Mouse (Mus musculus) kidney, embryonic 16.5 days (tissue): ENCODE measurements around the gene Reln. TPM values are rescaled to one million over a fixed set of nuclear protein-coding genes. Genes with fewer than 3 reads are reported as not detected.

ENCODE experiments used
- ATAC-seq: fragments of 200-750 bp; cut with Nextera tagmentation; 2 replicates; pipeline ENCODE4 v1.8.0; 2017; ENCODE audit warnings: moderate TSS enrichment; ENCODE audit not compliant: low FRiP score, low TSS enrichment
- H3K27ac ChIP-seq: fragments of 300-500 bp; sonication (generic); 2 replicates; pipeline ENCODE4 v1.5.1; 2014; ENCODE audit warnings: low read length
- H3K27me3 ChIP-seq: fragments of 300-500 bp; sonication (generic); 2 replicates; pipeline ENCODE4 v1.6.1; 2014; ENCODE audit warnings: low read length, control low read depth, mixed read lengths; ENCODE audit not compliant: insufficient read depth
- H3K36me3 ChIP-seq: fragments of 300-500 bp; sonication (generic); 2 replicates; pipeline ENCODE4 v1.6.1; 2014; ENCODE audit warnings: low read length, control low read depth, mixed read lengths; ENCODE audit not compliant: insufficient read depth
- H3K4me1 ChIP-seq: fragments of 300-500 bp; sonication (generic); 2 replicates; pipeline ENCODE4 v1.6.1; 2014; ENCODE audit warnings: low read length, control low read depth, mixed read lengths; ENCODE audit not compliant: insufficient read depth
- H3K4me2 ChIP-seq: fragments of 300-500 bp; sonication (generic); replicated peaks from 2 replicates; pipeline ENCODE4 v1.6.1; 2014; ENCODE audit warnings: low read depth, low read length
- H3K4me3 ChIP-seq: fragments of 300-500 bp; sonication (generic); 2 replicates; pipeline ENCODE4 v1.5.1; 2014; ENCODE audit warnings: mild to moderate bottlenecking, low read length
- H3K9ac ChIP-seq: fragments of 300-500 bp; sonication (generic); replicated peaks from 2 replicates; pipeline ENCODE4 v1.6.1; 2014; ENCODE audit warnings: low read length
- H3K9me3 ChIP-seq: fragments of 300-500 bp; sonication (generic); 2 replicates; pipeline ENCODE4 v1.6.1; 2016; ENCODE audit warnings: low read length, control low read depth
- WGBS: fragments of 180-500 bp; shearing (Covaris S2); extraction: QIAGEN DNeasy Blood & Tissue Kit; methylation state at CpG from one replicate; pipeline ENCODE4 v1.1.7; 2014; 5-methylcytosine and 5-hydroxymethylcytosine counted together
- polyA plus RNA-seq: library from polyadenylated mRNA; unstranded; fragments of >200 nt; fragmentation: Nextera tagmentation; extraction: Ambion mirVana; gene quantifications from 2 replicates; pipeline ENCODE4 v1.2.1, GENCODE M21; 2015

Reln gene
- polyA plus RNA-seq, 1 experiment from 2014 or later: 15.9 TPM

- Histone ChIP-seq H3K9me3 (no peaks in the 10 kb centered on the region), H3K27ac (no peak overlapping the region), H3K36me3 (no peaks in the 10 kb centered on the region), H3K4me1 (no peaks in the 10 kb centered on the region), H3K4me3 (no peak overlapping the region), H3K9ac (no peak overlapping the region), H3K27me3 (no peaks in the 10 kb centered on the region), H3K4me2 (no peak overlapping the region)
- ATAC-seq: no peak
- 84% methylated on average over 4 of the region's 4 CpGs for WGBS
Measured at GRCm38 (mm10) chr5:22285396-22285795, 59.1 kb downstream of the Reln start.

DNA sequence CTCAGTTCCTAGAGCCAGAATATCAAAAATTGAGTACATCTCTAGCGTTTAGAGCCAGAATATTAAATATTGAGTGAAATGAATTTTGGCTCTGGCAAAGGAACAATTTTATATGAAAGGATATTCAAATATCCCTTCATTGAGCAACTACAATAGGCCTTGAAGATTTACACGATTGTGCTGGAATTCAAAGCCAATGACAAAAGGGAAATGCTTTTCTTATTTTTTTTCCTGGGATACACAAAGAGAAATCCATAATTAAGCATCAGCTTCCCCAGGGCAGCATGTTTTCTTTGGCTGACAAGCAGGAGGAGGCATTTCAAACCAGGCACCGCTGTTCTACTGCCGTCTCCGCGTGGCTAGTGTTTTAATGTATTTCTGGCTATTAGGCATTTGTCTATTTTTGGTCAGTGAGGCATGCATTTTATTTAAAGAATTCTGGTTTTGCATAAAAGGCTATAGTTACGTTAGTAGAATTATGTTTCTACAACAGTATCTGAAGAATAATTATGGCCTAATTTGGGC lies 62.3 kb downstream of the Reln start:
- H3K4me2 ChIP-seq: no peak overlapping the region
- no peaks in the 10 kb centered on the region for H3K4me1 ChIP-seq
- no peak overlapping the region for H3K4me3 ChIP-seq
- no peaks in the 10 kb centered on the region for H3K36me3 ChIP-seq
- peaks cover 4% of the 10 kb centered on the region; the same call in 1 of the 2 replicates for H3K9me3 ChIP-seq
- H3K27ac ChIP-seq: no peak overlapping the region
- H3K9ac ChIP-seq: no peak overlapping the region
- no peak for ATAC-seq
- WGBS: 63% methylated on average over 7 of the region's 7 CpGs
- no peaks in the 10 kb centered on the region for H3K27me3 ChIP-seq

GRCm38 (mm10) chr5:22280534-22281164 lies 63.9 kb downstream of the Reln start:
- WGBS: 56% methylated on average over 2 of the region's 2 CpGs
- Histone ChIP-seq H3K36me3 (no peaks in the 10 kb centered on the region), H3K4me3 (no peak overlapping the region), H3K27me3 (no peaks in the 10 kb centered on the region), H3K27ac (no peak overlapping the region), H3K4me1 (no peaks in the 10 kb centered on the region), H3K9ac (no peak overlapping the region), H3K4me2 (no peak overlapping the region), H3K9me3 (peaks cover 4% of the 10 kb centered on the region; the same call in 1 of the 2 replicates)
- 0 out of 2 replicates have a peak, but pooled peaks have one; percentile 42 for ATAC-seq

DNA sequence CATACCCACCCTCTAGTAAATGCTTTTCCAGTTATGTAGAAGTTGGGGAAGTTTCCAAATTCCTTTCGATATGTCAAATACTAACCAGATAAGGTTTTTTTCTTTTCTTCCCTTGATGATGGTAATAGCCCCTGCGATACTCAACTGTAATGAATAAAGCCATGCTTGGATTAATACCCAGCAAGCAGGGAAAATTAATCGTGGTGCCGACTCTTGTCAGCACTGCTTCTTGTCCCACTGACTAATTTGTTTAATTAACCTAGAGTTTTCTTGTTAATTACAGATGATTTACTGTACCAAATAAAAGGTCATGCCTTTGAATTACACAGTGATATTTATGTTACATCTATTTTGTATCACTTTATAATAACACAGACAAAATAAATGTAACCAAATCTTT lies 65.3 kb downstream of the Reln start:
- 87% methylated on average over 4 of the region's 4 CpGs for WGBS
- Histone ChIP-seq H3K27me3 (no peaks in the 10 kb centered on the region), H3K4me3 (no peak overlapping the region), H3K9ac (no peak overlapping the region), H3K4me2 (no peak overlapping the region), H3K36me3 (no peaks in the 10 kb centered on the region), H3K4me1 (no peaks in the 10 kb centered on the region), H3K27ac (no peak overlapping the region), H3K9me3 (peaks cover 4% of the 10 kb centered on the region; the same call in 1 of the 2 replicates)
- no peak for ATAC-seq

GRCm38 (mm10) chr5:22274134-22274533 lies 70.4 kb downstream of the Reln start:
- peaks cover 4% of the 10 kb centered on the region; the same call in 1 of the 2 replicates for H3K9me3 ChIP-seq
- no peaks in the 10 kb centered on the region for H3K36me3 ChIP-seq
- H3K27me3 ChIP-seq: no peaks in the 10 kb centered on the region
- H3K4me3 ChIP-seq: no peak overlapping the region
- no peak overlapping the region for H3K9ac ChIP-seq
- H3K27ac ChIP-seq: no peak overlapping the region
- 89% methylated on average over 4 of the region's 4 CpGs for WGBS
- ATAC-seq: no peak
- no peak overlapping the region for H3K4me2 ChIP-seq
- no peaks in the 10 kb centered on the region for H3K4me1 ChIP-seq

- H3K36me3 ChIP-seq: no peaks in the 10 kb centered on the region
- no peak for ATAC-seq
- H3K4me2 ChIP-seq: no peak overlapping the region
- H3K27me3 ChIP-seq: no peaks in the 10 kb centered on the region
- WGBS: 76% methylated on average over 6 of the region's 6 CpGs
- no peak overlapping the region for H3K9ac ChIP-seq
- no peak overlapping the region for H3K27ac ChIP-seq
- no peaks in the 10 kb centered on the region for H3K9me3 ChIP-seq
- no peak overlapping the region for H3K4me3 ChIP-seq
- H3K4me1 ChIP-seq: no peaks in the 10 kb centered on the region
Measured at GRCm38 (mm10) chr5:22266489-22267301, 77.8 kb downstream of the Reln start.

GRCm38 (mm10) chr5:22262351-22262765 lies 82.1 kb downstream of the Reln start:
- WGBS: 60% methylated on average over 3 of the region's 3 CpGs
- no peaks in the 10 kb centered on the region for H3K36me3 ChIP-seq

GRCm38 (mm10) chr5:22255346-22255745 lies 89.2 kb downstream of the Reln start:
- ATAC-seq: no peak
- Histone ChIP-seq H3K4me2 (no peak overlapping the region), H3K9ac (no peak overlapping the region), H3K27me3 (no peaks in the 10 kb centered on the region), H3K4me3 (no peak overlapping the region), H3K9me3 (no peaks in the 10 kb centered on the region), H3K27ac (no peak overlapping the region), H3K4me1 (no peaks in the 10 kb centered on the region), H3K36me3 (no peaks in the 10 kb centered on the region)
- WGBS: 81% methylated on average over 3 of the region's 3 CpGs

More at GRCm38 (mm10) chr5:22262351-22262765, 82.1 kb downstream of the Reln start:
- no peak overlapping the region for H3K9ac ChIP-seq
- H3K4me1 ChIP-seq: no peaks in the 10 kb centered on the region
- no peak overlapping the region for H3K4me2 ChIP-seq
- H3K27ac ChIP-seq: no peak overlapping the region
- ATAC-seq: no peak
- no peaks in the 10 kb centered on the region for H3K9me3 ChIP-seq
- H3K27me3 ChIP-seq: no peaks in the 10 kb centered on the region
- H3K4me3 ChIP-seq: no peak overlapping the region

DNA sequence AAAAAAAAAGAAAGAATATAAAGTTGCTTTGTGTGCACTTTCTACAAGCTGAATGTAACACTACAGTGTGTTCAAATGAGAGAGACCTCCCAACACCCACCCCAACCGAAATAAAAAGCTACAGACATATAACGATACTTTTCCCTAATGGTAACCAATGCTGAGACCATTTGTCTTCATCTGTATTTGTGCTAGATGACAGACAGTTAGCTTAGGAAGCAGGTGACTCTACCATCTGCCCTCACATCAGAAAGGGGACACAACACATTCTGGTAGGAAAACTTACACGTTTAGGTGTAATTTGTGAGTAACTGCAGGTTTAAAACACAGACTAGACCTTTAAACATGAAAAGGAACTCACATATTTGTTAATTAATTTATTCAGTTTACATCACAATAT lies 90.6 kb downstream of the Reln start:
- WGBS: 82% methylated on average over 3 of the region's 3 CpGs
- no peaks in the 10 kb centered on the region for H3K27me3 ChIP-seq
- H3K36me3 ChIP-seq: no peaks in the 10 kb centered on the region
- H3K4me2 ChIP-seq: no peak overlapping the region
- H3K4me3 ChIP-seq: no peak overlapping the region
- no peak for ATAC-seq
- no peaks in the 10 kb centered on the region for H3K4me1 ChIP-seq
- no peak overlapping the region for H3K9ac ChIP-seq
- H3K9me3 ChIP-seq: no peaks in the 10 kb centered on the region
- H3K27ac ChIP-seq: no peak overlapping the region

GRCm38 (mm10) chr5:22253318-22253717 lies 91.2 kb downstream of the Reln start:
- no peak overlapping the region for H3K4me2 ChIP-seq
- H3K36me3 ChIP-seq: no peaks in the 10 kb centered on the region
- ATAC-seq: no peak
- H3K27ac ChIP-seq: no peak overlapping the region
- no peaks in the 10 kb centered on the region for H3K9me3 ChIP-seq
- H3K4me1 ChIP-seq: no peaks in the 10 kb centered on the region
- H3K9ac ChIP-seq: no peak overlapping the region
- WGBS: 94% methylated on average over 6 of the region's 6 CpGs
- no peaks in the 10 kb centered on the region for H3K27me3 ChIP-seq
- no peak overlapping the region for H3K4me3 ChIP-seq
